Mouse (Mus musculus) inflammation-experienced regulatory T-cells, adult 6 months (primary cell): Measurements from ENCODE around the gene Ube2l3. TPM values are rescaled to one million over a fixed set of nuclear protein-coding genes. Genes with fewer than 3 reads are reported as not detected.
A peak's percentile ranks its signal among the peaks of the same experiment; 100 is the strongest.
"Not testable (repeated sequence)": the region's sequence is repeated elsewhere in the genome, so short reads cannot be mapped to it uniquely, and the experiment has no call there.

Source experiments
- ATAC-seq: one replicate; pipeline ENCODE4 v1.8.0; 2017
- polyA plus RNA-seq, 3 experiments: library from polyadenylated mRNA; unstranded; fragments of 100-300 nt; shearing (Covaris generic); gene quantifications; one replicate each; pipeline ENCODE4 v1.2.1; 2017

Ube2l3 gene
- polyA plus RNA-seq: 100 to 1,000 TPM; 241 to 356 (median 330) TPM

DNA sequence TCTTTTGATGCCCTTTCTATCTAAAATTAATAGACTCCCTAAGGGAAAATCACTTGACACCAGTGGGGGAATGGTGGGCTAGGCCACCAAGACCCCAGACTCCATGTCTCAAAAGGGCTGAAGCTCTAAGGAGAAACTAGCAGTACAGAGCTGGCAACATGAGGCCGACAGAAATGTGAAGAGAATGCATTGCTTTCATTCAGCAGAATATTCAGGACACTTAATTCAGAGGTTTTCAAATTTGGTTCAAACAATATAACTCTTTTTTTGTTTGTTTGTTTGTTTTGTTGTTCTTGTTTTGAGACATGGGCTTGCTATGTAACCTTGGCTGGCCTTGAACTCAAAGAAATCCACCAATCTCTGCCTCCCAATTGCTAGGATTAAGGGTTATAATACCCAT is at the start of gene Ube2l3:
Gene Ube2l3 (minus strand): TSS at position 101 of the 400 bp plus-strand sequence.
- ATAC-seq: no peak

- ATAC-seq: no peak
Measured at GRCm38 (mm10) chr16:17251539-17251938, 49.1 kb upstream of the Ube2l3 start.

DNA sequence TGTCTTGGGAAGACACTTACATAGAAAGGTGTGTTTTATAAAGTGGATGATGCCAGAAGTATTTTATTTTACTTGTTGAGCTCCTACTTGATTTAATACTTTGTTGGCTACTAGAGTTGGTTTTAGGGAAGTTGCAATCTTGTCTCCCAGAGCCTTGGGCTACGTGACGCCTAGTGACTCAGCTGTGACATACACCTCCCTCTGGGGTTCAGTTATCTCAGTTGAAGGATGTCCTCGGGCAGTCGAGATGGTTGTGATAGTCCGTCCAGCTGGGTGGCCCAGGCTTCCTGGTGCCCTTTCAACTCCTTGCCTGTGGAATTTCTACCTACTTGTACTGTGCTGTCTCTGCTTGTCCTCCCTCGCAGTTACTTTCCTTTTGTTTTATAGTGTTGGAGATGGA is 46.7 kb upstream of the Ube2l3 start:
- no peak for ATAC-seq

- no peak for ATAC-seq
Measured at GRCm38 (mm10) chr16:17247727-17248126, 45.3 kb upstream of the Ube2l3 start.

GRCm38 (mm10) chr16:17244996-17245395 is 42.5 kb upstream of the Ube2l3 start:
- no peak for ATAC-seq

GRCm38 (mm10) chr16:17243731-17244130 is 41.3 kb upstream of the Ube2l3 start:
- no peak for ATAC-seq

GRCm38 (mm10) chr16:17239409-17239808 is 37.0 kb upstream of the Ube2l3 start:
- no peak for ATAC-seq

DNA sequence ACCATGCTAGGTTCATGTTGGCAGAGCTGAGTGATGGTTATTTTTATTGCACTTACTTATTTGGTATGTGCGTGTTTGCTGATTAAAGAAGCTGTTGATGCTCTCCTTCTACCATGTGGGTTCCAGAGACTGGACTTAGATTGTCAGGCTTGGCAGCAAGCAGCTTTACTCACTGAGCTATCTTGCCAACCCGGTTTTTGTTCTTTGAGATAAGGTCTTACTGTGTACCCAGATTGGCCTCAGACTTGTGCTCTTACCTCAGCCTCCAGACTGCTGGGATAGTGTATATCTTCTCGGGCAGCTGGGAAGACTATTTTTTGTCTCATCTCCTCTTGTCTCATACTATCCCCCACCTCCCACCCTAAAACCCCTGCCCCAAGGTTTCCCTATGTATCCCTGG is 35.2 kb upstream of the Ube2l3 start:
- no peak for ATAC-seq

DNA sequence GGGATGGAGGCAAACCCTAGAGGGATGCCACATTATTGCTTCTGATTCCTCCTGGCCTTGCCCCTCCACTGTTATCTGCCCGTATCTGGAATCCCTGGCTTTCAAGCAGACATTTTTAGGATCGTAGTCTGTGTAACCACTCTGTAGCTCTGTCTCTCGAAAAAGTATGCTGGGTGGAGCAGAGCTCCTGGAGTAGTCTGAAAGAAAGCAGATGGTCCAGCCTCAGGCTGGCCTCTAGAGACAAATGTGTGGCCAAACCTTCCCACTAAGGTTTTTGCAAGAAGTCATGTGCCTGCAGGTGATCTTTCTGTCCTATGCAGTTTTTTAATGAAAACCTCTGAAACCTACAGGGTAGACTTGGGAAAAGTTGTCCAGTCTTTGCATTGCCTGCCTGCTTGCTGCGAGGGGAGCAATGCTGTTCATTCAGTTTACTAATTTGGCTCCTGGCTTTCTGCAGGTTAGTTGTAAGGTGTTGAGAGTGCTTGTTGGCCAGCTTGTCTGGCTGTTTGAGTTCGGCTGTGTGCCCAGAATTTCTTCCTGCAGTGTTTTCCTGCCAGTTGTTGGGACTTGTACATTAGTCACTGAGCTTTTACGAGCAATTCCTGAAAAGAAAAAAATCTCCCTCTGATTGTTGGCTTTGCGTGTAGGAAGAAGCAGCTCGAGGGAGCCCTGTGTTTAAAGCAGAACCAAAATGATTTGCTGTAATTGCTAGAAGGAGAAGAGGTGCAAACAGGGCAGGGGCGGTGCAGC is 32.6 kb upstream of the Ube2l3 start:
- no peak for ATAC-seq

GRCm38 (mm10) chr16:17234499-17234895 is 32.0 kb upstream of the Ube2l3 start:
- ATAC-seq: no peak

DNA sequence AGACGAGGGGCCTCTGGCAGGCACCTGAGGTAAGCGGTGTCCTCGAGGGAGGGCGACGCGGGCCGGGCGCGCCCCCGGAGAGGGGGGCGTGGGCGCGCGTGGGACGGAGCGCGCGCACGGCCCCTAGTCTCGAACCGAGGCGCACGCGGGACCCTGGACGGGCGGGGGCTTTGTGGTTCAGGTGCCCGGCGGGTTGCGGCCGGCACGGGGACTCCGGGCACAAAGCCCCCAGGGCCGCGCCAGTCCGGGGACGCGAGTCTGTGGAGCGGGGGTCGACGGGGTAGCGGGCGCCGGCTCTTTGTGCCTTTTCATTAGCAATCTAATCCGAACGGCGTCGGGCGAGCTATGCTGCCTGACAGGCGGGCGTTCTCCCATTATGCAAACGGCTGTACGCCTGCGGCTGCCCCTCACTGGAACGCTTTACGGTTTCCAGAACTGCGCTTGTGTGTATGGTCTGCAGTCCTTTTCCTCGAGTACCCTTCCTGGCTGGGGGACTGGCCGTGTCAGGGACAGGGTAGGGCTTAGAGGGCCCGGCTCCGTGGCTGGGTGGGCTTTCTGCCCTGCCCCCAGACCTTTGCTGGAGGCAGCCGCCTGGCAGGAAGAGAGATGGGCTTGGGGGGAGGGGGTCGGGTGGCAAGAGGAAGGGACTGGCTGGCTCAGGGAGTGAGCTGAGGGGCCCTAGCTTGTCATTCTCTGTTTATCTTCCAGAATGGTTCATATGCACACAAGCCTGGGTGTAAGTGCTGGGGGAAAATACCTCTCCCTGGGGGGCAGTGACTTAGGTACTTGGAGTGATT is 31.5 kb upstream of the Ube2l3 start:
- ATAC-seq: peak; percentile 30

DNA sequence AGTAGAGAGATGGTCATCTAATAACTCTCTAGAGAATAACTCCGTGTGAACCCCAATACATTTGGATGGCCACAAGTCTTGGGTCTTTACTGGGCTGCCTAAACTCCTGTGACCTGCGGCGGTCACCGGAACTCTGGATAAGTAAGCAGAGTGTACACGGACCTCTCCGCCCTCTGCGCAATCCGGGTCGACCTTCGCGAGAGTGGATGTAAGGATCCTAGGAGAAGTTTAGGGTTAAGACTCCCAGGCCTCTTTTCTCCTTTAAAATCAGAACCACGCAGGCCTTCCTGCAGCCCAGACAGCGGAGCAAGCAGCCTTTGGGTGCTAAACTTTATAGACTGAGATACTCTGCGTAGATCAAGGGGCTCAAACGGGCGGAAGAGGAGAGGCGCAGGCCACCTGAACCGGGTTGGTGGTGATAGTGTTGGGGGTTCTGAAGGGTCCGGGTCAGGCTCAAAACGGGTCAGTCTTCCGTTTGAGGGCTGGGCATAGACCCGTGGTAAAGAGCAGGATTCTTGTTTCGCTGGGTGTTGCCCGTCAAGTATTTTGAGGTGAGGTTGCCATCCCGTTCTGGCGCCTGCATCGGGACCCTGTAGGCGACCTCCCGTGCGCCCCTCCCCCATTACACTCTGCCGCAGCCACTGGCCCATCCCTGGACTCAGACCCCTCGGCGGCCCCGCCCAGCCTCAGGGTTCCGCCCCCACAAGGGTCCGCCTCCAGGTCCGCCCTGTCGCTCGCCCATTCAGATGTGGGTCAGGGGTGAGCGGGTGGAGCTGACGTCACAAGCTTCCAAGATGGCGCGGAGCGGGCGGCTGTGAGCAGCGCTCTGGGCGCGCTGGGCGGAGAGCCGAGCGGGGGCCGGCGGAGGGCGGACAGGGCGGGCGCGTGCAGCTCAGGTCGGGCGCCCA is 30.6 kb upstream of the Ube2l3 start, which contains the start of gene Hic2:
Gene Hic2 (plus strand): TSS at position 779 of the 908 bp plus-strand sequence.
- peak; percentile 93 for ATAC-seq

- not testable (repeated sequence) for ATAC-seq
Measured at GRCm38 (mm10) chr16:17231523-17231922, 29.1 kb upstream of the Ube2l3 start.

GRCm38 (mm10) chr16:17226496-17226895 is 24.0 kb upstream of the Ube2l3 start:
- no peak for ATAC-seq

DNA sequence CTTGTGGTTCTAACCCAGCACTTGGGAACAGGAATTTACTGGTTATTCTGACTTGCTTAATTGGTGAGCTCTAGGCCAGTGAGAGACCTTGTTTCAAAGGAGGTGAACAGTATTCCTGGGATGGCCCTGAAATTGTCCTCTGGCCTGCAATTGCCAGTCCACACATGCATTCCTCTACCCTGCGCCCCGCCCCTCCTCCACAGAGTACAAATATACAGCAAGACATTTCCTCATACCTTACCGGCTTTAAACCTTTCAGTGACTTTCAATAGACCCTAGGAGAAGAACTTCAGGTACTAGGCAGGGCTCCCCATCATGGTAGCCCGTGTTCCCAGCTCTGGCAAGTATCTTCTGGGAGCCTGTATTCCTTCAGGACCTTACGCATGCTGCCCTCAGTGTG is 23.1 kb upstream of the Ube2l3 start:
- ATAC-seq: no peak

DNA sequence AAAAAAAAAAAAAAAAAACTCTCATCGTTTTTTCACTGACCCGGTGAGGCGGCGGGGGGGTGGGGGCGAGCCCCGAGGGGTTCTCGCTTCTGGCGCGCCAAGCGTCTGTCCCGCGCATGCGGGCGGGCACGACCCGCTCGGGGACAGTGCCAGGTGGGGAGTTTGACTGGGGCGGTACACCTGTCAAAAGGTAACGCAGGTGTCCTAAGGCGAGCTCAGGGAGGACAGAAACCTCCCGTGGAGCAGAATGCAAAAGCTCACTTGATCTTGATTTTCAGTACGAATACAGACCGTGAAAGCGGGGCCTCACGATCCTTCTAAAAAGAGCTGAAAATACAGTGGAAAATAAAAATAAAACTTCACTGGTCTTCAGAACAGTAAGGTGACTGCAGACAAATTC is 19.7 kb upstream of the Ube2l3 start:
- ATAC-seq: peak; percentile 100

DNA sequence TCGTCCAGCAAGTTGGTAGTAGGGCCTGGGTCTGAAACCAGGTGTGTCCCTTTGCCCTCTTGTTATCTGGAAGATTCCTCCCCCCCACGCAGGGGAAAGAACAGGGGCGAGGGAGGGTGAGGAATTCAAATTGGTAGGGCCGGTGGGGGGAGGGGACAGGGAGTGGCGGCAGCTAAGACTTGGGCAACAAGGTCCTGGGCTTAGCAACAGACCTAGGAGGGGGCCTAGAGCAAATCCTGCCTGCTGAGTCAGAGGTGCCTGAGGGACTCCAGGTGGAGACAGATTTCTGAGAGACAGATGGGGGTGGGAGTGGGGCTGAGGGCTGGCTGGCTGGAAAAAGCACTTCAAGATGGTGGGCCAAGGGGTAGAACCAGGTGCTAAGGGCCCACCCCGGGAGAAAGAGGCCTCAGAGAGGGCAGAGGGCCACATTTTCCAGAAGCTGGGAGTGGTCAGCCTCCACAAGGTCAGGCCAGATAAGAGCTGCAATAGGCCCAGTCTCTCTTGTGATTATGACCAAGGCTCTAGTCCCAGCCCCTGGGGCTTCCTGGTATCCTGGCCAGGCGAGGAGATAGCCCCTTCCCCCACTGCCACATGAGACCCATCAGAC is 17.8 kb upstream of the Ube2l3 start:
- ATAC-seq: no peak

- ATAC-seq: no peak
Measured at GRCm38 (mm10) chr16:17216934-17217633, 14.6 kb upstream of the Ube2l3 start.

DNA sequence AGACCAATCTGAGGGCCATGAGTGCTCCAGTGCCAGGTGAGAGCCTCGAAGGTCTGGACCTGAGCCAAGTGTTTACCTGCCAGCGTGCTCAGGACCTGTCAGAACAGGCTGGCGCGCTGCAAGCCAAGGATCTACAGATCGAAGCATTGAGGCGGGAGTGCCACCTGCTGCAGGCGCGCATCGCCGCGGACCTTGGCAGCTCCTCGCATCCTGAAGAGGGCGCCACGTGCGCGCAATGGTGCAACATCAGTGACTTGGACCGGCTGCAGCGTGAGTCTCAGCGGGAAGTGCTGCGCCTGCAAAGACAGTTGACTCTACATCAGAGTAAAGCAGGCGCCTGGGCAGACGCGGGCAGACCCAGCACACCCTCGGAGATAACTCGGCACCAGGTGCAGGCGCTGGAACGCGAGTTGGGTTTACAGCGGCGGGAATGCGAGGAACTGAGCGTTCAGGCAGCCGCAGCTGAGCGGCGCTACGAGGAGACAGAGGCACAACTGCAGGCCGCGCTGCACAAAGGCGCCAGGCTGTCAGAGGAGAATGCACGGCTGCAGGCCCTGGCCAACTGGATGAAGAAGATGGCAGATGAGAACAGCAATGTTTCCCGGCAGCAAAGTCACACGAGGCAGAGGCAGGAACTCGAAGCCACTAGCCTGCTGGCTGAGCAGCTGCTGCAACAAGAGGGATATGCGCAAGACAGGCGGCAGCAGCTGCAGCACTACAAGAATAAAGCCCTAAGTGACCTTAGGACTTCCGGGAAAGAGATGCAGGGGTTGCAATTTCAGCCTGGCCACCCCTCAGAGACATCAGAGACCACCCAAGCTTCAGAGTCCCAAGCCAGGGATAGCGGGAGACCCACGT is 7.8 kb upstream of the Ube2l3 start:
- peak; percentile 82 for ATAC-seq

- ATAC-seq: no peak
Measured at GRCm38 (mm10) chr16:17209404-17209960, 7.0 kb upstream of the Ube2l3 start.
